Mouse (Mus musculus) bone marrow, adult 2 months (tissue): ENCODE data around the gene Zfyve1. TPM values are rescaled to one million over a fixed set of nuclear protein-coding genes. Genes with fewer than 3 reads are reported as not detected.
"Not testable (repeated sequence)": the region's sequence is repeated elsewhere in the genome, so short reads cannot be mapped to it uniquely, and the experiment has no call there.

Source experiments
- H3K27ac ChIP-seq: fragments of 200-500 bp; 2 replicates; pipeline ENCODE4 v1.5.1; 2012; ENCODE audit warnings: low read depth, mild to moderate bottlenecking, control low read depth, inconsistent platforms, low read length; ENCODE audit not compliant: control insufficient read depth, poor library complexity, insufficient read depth
- H3K4me1 ChIP-seq: fragments of 200-500 bp; 2 replicates; pipeline ENCODE4 v1.6.1; 2011; ENCODE audit warnings: low read length; ENCODE audit not compliant: control insufficient read depth, insufficient read depth
- H3K4me3 ChIP-seq: fragments of 200-500 bp; replicated peaks from 2 replicates; pipeline ENCODE3; 2011; ENCODE audit warnings: mild to moderate bottlenecking, low read depth, low read length, control low read depth; ENCODE audit not compliant: control insufficient read depth
- CTCF ChIP-seq: fragments of 200-500 bp; IDR thresholded peaks from 2 replicates; pipeline ENCODE4 v1.5.1; 2011; ENCODE audit warnings: low read length, control low read depth; ENCODE audit not compliant: control insufficient read depth, insufficient read depth
- POLR2A ChIP-seq: fragments of 200-500 bp; IDR thresholded peaks from 2 replicates; pipeline ENCODE4 v1.6.1; 2011; ENCODE audit warnings: low read depth, mild to moderate bottlenecking, control low read depth, low read length, borderline replicate concordance; ENCODE audit not compliant: control insufficient read depth
- WGBS: fragments of 180-500 bp; shearing (Covaris S2); methylation state at CpG from one replicate; pipeline ENCODE4 v1.1.7; 2018; 5-methylcytosine and 5-hydroxymethylcytosine counted together
- polyA plus RNA-seq: library from polyadenylated mRNA; stranded (reverse); fragments of >200 nt; gene quantifications from 2 replicates; pipeline ENCODE4 v1.2.4, GENCODE M21; 2011; ENCODE audit warnings: low replicate concordance; ENCODE audit not compliant: missing spikeins, insufficient read depth, insufficient read length

Gene Zfyve1
- polyA plus RNA-seq = 6.8 and 17.5 TPM in 2 replicates

- peak within 1 kb of the TSS; percentile 60 for H3K27ac ChIP-seq
- H3K4me1 ChIP-seq = no peaks in the 10 kb centered on the region
- TF ChIP-seq POLR2A = peak; percentile 58; the same call in 1 of the 2 replicates
- no peak for TF ChIP-seq CTCF
- under 1% methylated on average over 28 of the region's 28 CpGs for WGBS
- peak within 1 kb of the TSS; percentile 73 for H3K4me3 ChIP-seq
Measured at GRCm38 (mm10) chr12:83597025-83597501, at the start of gene Zfyve1. Gene Zfyve1 (minus strand): TSS chr12:83597222.

GRCm38 (mm10) chr12:83643116-83643515 lies 46.1 kb upstream of the Zfyve1 start:
- TF ChIP-seq CTCF (no peak), POLR2A (no peak)
- no peak overlapping the region for H3K27ac ChIP-seq
- no peaks in the 10 kb centered on the region for H3K4me1 ChIP-seq
- WGBS = 88% methylated on average over 1 of the region's 1 CpGs
- no peak overlapping the region for H3K4me3 ChIP-seq

- no peak overlapping the region for H3K4me3 ChIP-seq
- WGBS = 88% methylated on average over 2 of the region's 2 CpGs
- no peak for TF ChIP-seq CTCF
- TF ChIP-seq POLR2A = no peak
Measured at GRCm38 (mm10) chr12:83641233-83641632, 44.2 kb upstream of the Zfyve1 start.

GRCm38 (mm10) chr12:83633807-83634206 lies 36.8 kb upstream of the Zfyve1 start:
- TF ChIP-seq POLR2A (no peak), CTCF (no peak)
- H3K4me3 ChIP-seq = no peak overlapping the region
- H3K4me1 ChIP-seq = no peaks in the 10 kb centered on the region
- 26% methylated on average over 2 of the region's 2 CpGs for WGBS
- no peak overlapping the region for H3K27ac ChIP-seq

More at GRCm38 (mm10) chr12:83641233-83641632, 44.2 kb upstream of the Zfyve1 start:
- H3K4me1 ChIP-seq = no peaks in the 10 kb centered on the region
- H3K27ac ChIP-seq = no peak overlapping the region

DNA sequence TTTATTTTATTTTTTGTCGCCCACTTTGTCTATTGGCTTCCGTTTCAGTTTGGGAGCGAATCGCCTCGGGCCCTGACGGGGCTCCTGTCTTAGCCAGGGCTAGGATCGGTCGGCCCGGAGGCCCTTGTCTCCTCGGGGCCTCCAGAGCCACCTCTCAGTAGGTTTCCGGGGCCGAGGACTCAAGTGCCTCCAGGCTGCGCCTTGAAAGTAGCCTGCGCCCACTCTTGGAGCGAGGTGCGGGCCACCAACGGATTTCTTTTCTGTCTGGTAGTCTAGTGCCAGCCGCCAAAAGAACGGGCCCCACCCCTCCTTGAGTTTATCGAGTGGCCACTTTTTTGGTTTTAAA lies 35.6 kb upstream of the Zfyve1 start:
- Histone ChIP-seq H3K4me3 (peak overlapping the region; percentile 78), H3K27ac (peak overlapping the region; percentile 65), H3K4me1 (no peaks in the 10 kb centered on the region)
- TF ChIP-seq POLR2A = no peak
- no peak for TF ChIP-seq CTCF
- under 1% methylated on average over 20 of the region's 20 CpGs for WGBS

DNA sequence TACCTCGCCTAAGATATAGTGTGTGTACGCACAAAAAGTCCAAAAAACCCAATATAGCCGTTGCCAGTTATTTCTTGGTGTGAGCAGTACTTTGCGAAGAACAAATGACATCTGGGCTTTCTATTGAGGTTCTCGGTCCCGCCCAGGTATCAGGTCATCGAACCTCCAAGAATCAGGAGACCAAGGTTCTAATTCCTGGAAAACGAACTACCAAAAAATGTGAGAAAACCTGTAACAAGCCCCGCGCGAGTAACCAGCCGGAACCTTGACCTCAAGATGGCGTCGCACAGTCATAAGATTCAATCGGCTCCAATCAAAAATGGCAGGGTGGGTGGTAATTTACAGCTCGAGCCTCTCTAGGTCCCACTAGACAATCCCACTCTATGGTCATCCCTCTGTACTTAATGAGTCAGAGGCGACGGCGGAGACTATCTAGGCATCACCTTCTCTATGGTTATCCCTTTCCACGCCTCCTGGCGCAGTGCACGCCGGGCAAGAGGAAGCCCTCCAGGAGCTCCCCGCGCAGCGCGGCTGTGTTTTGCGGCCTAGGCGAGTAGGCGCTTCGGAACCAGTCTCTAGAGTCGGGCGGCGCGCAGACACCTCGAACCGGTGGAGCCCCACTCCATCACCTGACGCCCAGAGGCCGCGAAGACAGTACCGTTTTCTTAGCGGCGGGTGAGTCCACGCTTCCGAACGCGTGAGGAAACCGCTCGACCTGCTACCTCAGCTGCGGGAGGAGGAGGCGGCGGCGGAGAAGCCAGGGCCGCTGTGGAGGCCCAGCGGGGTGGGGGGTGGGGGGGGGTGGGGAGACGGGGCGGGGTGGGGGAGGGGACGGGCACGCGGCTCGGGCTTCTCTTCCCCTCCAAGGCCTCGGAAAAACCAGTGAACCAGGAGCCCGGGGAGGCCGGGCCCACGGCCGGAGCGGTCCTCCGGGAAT lies 35.0 kb upstream of the Zfyve1 start:
- TF ChIP-seq POLR2A (peak; percentile 95), CTCF (no peak)
- Histone ChIP-seq H3K4me3 (peak overlapping the region; percentile 78), H3K27ac (peak overlapping the region; percentile 95), H3K4me1 (no peaks in the 10 kb centered on the region)
- WGBS = under 1% methylated on average over 68 of the region's 68 CpGs

DNA sequence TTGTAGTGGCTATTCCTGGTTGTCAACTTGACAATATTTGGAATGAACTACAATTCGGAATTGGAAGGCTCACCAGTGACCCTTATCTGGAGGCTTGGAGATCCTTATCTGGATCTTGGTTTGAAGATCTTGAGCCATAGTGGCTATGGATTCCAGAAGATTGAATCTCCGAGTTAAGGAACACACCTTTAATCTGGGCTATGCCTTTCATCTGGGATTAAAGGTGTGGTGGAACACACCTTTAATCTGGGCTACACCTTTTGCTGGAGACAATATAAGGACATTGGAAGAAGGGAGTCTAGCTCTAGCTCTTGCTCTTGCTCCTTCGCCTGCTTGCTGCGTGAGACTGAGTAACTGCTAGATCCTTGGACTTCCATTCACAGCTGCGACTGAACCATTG lies 33.9 kb upstream of the Zfyve1 start, which contains the start of gene Rbm25:
TSS of gene Rbm25 (plus strand) at position 301 of the 400 bp plus-strand sequence.
- peak within 1 kb of the TSS; percentile 95 for H3K27ac ChIP-seq
- no CpG with 5 or more reads among the region's 5 CpGs for WGBS
- peak within 1 kb of the TSS; percentile 78 for H3K4me3 ChIP-seq
- H3K4me1 ChIP-seq = not testable (repeated sequence)

GRCm38 (mm10) chr12:83624321-83624720 lies 27.3 kb upstream of the Zfyve1 start:
- Histone ChIP-seq H3K4me3 (no peak overlapping the region), H3K27ac (no peak overlapping the region), H3K4me1 (no peaks in the 10 kb centered on the region)
- 71% methylated on average over 1 of the region's 1 CpGs for WGBS
- TF ChIP-seq POLR2A (no peak), CTCF (no peak)
